Mouse (Mus musculus) stomach, embryonic 15.5 days (tissue): ENCODE data around the gene Prune1. TPM values are rescaled to one million over a fixed set of nuclear protein-coding genes. Genes with fewer than 3 reads are reported as not detected.

Experiments
- ATAC-seq: fragments of 200-750 bp; cut with Nextera tagmentation; 2 replicates; pipeline ENCODE4 v1.8.0; 2017; ENCODE audit warnings: low read depth, moderate number of reproducible peaks, moderate TSS enrichment; ENCODE audit not compliant: insufficient read depth, low FRiP score
- H3K27ac ChIP-seq: fragments of 300-500 bp; sonication (generic); 2 replicates; pipeline ENCODE4 v1.5.1; 2015; ENCODE audit warnings: mild to moderate bottlenecking, inconsistent platforms
- H3K27me3 ChIP-seq: fragments of 300-500 bp; sonication (generic); replicated peaks from 2 replicates; pipeline ENCODE4 v1.6.1; 2015; ENCODE audit warnings: inconsistent platforms
- H3K36me3 ChIP-seq: fragments of 300-500 bp; sonication (generic); 2 replicates; pipeline ENCODE4 v1.6.1; 2015; ENCODE audit warnings: inconsistent platforms
- H3K4me1 ChIP-seq: fragments of 300-500 bp; sonication (generic); 2 replicates; pipeline ENCODE4 v1.6.1; 2015; ENCODE audit warnings: inconsistent platforms
- H3K4me2 ChIP-seq: fragments of 300-500 bp; sonication (generic); 2 replicates; pipeline ENCODE4 v1.6.1; 2015; ENCODE audit warnings: mild to moderate bottlenecking, inconsistent platforms
- H3K4me3 ChIP-seq: fragments of 300-500 bp; sonication (generic); replicated peaks from 2 replicates; pipeline ENCODE4 v1.5.1; 2015; ENCODE audit warnings: inconsistent platforms
- H3K9ac ChIP-seq: fragments of 300-500 bp; sonication (generic); 2 replicates; pipeline ENCODE4 v1.6.1; 2015; ENCODE audit warnings: inconsistent platforms
- H3K9me3 ChIP-seq: fragments of 300-500 bp; sonication (generic); 2 replicates; pipeline ENCODE4 v1.6.1; 2016; ENCODE audit warnings: inconsistent platforms
- WGBS: fragments of 180-500 bp; shearing (Covaris S2); methylation state at CpG from one replicate; pipeline ENCODE4 v1.1.7; 2015; 5-methylcytosine and 5-hydroxymethylcytosine counted together
- polyA plus RNA-seq: library from polyadenylated mRNA; unstranded; fragments of >200 nt; fragmentation: Nextera tagmentation; extraction: Ambion mirVana; gene quantifications from 2 replicates; pipeline ENCODE4 v1.2.1, GENCODE M21; 2015

Gene Prune1
- polyA plus RNA-seq, 1 experiment from 2014 or later: 16.6 TPM

DNA sequence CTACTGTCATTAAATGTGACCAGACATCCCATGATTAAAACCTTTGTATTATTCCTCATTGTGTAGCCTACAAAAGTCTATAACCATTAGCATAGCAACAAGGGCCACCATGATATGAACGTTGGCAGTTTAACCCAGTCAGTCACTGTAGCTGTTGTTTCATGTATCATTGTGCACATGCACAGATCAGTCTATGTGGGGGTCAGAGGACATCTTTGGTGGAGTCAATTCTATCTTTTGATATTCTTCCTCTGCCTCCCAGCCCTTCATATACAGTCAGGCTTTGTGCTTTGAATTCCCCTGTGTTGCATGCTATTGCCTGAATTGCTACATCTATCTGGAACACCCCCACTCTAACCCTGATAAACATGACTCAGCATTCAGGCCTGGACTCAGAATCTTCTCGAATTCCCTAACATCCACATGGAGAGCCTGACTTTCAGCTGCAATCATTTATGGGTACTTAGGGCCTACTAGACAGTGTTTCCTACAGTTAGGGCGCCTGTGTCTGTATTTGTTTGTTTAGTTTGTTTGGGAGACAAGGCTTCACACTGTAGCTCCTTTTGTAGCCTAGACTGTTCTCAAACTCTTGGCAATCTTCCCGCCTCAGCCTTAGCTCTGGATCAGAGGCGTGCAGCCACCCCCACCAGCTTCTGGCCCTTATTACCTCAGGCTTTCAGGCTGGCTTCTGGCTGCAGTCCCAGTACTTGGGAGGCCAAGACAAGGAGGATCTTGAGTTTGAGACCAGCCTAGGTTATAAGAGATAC lies 35.2 kb downstream of the Prune1 start:
- WGBS: 79% methylated on average over 5 of the region's 5 CpGs
- no peaks in the 10 kb centered on the region for H3K4me1 ChIP-seq
- H3K9ac ChIP-seq: no peak overlapping the region
- H3K4me3 ChIP-seq: no peak overlapping the region
- no peak overlapping the region for H3K27ac ChIP-seq
- H3K27me3 ChIP-seq: no peaks in the 10 kb centered on the region
- no peak overlapping the region for H3K4me2 ChIP-seq
- no peaks in the 10 kb centered on the region for H3K9me3 ChIP-seq
- no peak for ATAC-seq
- H3K36me3 ChIP-seq: no peaks in the 10 kb centered on the region

DNA sequence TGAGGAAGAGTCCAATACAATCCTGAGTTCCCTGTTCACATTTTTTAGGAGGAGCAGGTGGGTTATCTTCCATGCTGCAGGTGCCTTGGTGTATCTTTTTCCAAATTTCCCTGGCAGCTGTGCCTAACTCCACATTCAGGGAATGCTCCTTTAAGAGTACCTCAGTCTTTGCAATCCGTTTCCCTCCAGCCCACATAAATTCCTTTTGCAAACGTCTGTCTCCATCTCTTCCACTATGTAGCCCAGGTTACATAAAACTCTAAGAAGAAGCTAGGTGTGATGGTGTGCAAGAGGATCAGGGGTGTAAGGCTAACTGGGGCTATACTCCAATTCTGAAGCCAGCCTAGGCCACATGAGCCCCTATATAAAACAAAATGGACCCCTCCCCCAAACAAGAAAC lies 38.8 kb downstream of the Prune1 start:
- H3K4me1 ChIP-seq: no peaks in the 10 kb centered on the region
- no peaks in the 10 kb centered on the region for H3K27me3 ChIP-seq
- H3K36me3 ChIP-seq: peaks cover 3% of the 10 kb centered on the region; the same call in 1 of the 2 replicates
- no peak overlapping the region for H3K27ac ChIP-seq
- no peak overlapping the region for H3K4me2 ChIP-seq
- 72% methylated on average over 2 of the region's 2 CpGs for WGBS
- ATAC-seq: no peak
- H3K4me3 ChIP-seq: no peak overlapping the region
- H3K9ac ChIP-seq: no peak overlapping the region
- H3K9me3 ChIP-seq: no peaks in the 10 kb centered on the region

DNA sequence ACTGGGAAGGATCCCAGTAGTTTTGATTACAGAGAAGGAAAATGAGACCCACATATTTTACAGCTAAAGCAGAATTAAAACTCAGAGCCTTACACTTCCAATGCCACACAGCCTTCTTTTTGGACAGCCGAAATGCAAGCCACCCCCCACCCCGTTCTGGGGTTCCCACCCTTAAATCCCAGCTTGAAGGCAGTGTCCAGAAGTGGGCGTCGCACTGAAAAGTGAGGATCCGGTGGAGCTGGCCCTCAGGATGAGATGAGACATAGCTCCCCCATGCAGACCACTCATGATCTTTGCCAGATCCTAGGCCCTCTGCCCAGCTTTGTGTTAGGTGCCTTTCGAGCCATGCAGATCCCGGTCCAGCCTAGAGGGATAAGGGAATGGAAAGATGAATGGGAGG lies 40.4 kb downstream of the Prune1 start, which contains the start of gene Gm128:
Gene Gm128, minus strand, starts transcription at position 101 of the 400 bp plus-strand sequence.
- Histone ChIP-seq H3K4me3 (no peak within 1 kb of the TSS), H3K27me3 (no peaks in the 10 kb centered on the region), H3K4me2 (peak within 1 kb of the TSS; percentile 32; the same call in 1 of the 2 replicates), H3K9ac (no peak within 1 kb of the TSS), H3K27ac (no peak within 1 kb of the TSS), H3K36me3 (peaks cover 8% of the 10 kb centered on the region), H3K9me3 (no peaks in the 10 kb centered on the region), H3K4me1 (no peaks in the 10 kb centered on the region)
- WGBS: 79% methylated on average over 7 of the region's 7 CpGs
- no peak for ATAC-seq

DNA sequence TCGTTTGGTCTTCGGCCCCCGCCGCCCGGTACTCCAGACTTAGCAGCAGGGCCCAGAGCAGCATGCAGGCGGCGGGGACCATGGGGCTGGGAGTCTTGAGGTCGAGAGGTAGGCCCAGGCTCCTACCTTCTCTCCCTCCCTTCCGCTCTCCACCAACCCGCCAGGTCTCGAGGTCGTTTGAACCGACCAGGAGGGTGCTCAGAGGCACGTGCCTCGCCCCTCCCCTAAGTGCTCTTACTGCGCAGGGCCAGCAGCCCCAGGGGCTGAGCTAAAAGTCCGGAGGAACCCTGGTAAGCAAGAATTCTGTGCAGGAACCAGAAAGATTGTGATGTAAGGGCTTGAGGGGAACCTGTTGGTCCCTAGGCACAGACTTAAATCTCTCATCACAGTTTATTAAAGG lies 41.0 kb downstream of the Prune1 start:
- 32% methylated on average over 17 of the region's 17 CpGs for WGBS
- no peak for ATAC-seq
- H3K27ac ChIP-seq: no peak overlapping the region
- peak overlapping the region; percentile 32; the same call in 1 of the 2 replicates for H3K4me2 ChIP-seq
- peaks cover 14% of the 10 kb centered on the region for H3K36me3 ChIP-seq
- no peak overlapping the region for H3K9ac ChIP-seq
- no peaks in the 10 kb centered on the region for H3K27me3 ChIP-seq
- H3K4me1 ChIP-seq: no peaks in the 10 kb centered on the region
- H3K4me3 ChIP-seq: no peak overlapping the region
- H3K9me3 ChIP-seq: no peaks in the 10 kb centered on the region

DNA sequence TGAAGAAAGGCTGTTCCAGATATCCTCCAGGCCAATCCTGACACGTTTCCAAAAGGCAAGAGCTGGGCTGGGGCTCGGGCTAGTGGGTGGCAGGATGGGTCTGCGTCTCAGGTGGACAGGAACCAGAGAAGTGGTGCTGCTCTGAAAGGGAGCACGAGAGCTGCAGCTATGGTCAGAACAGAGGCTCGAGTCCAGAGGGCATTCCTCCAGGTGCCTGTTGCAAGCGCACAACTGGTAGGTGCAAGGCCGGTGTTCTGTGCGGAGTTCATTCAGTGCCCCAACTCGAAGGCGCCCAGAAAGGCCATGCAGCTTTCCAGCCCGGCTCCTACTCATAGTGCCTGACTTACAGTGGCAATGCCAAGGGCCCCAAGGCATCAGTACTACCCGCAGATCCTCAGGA lies 41.9 kb downstream of the Prune1 start:
- H3K4me1 ChIP-seq: no peaks in the 10 kb centered on the region
- no peak overlapping the region for H3K27ac ChIP-seq
- no peak for ATAC-seq
- peaks cover 21% of the 10 kb centered on the region for H3K36me3 ChIP-seq
- WGBS: 88% methylated on average over 12 of the region's 12 CpGs
- H3K27me3 ChIP-seq: no peaks in the 10 kb centered on the region
- H3K4me2 ChIP-seq: no peak overlapping the region
- H3K9me3 ChIP-seq: no peaks in the 10 kb centered on the region
- H3K9ac ChIP-seq: no peak overlapping the region
- no peak overlapping the region for H3K4me3 ChIP-seq

DNA sequence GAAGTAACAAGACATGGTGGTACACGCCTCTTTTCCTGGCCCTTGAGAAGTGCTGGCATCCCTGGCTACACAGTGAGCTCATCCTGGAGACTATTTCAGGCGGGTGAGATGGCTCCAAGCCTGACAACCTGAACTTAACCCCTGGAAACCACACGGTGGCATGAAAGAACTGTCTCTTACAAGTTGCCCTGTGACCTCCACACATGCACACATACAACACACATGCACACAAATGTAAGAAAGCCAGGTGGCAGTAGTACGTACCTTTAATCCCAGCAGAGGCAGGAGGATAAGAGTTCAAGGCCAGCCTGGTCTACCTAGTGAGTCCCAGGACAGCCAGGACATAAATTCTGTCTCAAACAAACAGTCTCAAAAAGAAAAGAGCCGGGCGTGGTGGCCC lies 42.9 kb downstream of the Prune1 start:
- Histone ChIP-seq H3K4me1 (no peaks in the 10 kb centered on the region), H3K9ac (no peak overlapping the region), H3K36me3 (peaks cover 27% of the 10 kb centered on the region), H3K27me3 (no peaks in the 10 kb centered on the region), H3K4me3 (no peak overlapping the region), H3K4me2 (no peak overlapping the region), H3K27ac (no peak overlapping the region), H3K9me3 (no peaks in the 10 kb centered on the region)
- no peak for ATAC-seq
- 83% methylated on average over 6 of the region's 6 CpGs for WGBS

DNA sequence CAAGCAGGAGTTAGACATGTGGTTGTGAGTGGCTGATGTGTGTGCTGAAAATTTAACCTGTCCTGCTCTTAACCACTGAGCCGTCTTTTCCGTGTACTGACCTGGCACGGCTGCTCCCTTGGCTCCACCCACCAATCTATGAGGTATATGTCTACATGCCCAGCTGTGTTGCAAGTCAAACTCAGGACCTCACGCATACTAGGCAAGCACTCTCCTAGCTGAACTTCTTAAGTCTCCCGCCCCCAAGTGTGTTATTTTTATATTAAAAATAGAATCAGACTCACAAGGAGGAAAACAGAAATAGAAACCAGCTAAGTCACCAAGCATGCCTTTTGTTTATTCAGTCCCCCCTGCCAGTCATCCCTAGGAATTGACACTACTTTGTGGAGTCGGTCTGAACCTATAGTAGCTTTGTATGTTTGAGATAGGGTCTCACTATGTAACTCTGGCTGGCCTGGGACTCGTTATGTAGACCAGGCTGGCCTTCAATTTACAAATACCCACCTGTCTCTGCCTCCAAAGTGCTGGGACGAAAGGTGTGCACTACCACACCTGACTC lies 44.3 kb downstream of the Prune1 start:
- Histone ChIP-seq H3K9me3 (no peaks in the 10 kb centered on the region), H3K36me3 (peaks cover 41% of the 10 kb centered on the region), H3K27me3 (no peaks in the 10 kb centered on the region), H3K9ac (no peak overlapping the region), H3K27ac (no peak overlapping the region), H3K4me3 (no peak overlapping the region), H3K4me2 (no peak overlapping the region), H3K4me1 (no peaks in the 10 kb centered on the region)
- ATAC-seq: no peak
- WGBS: 83% methylated on average over 8 of the region's 8 CpGs

DNA sequence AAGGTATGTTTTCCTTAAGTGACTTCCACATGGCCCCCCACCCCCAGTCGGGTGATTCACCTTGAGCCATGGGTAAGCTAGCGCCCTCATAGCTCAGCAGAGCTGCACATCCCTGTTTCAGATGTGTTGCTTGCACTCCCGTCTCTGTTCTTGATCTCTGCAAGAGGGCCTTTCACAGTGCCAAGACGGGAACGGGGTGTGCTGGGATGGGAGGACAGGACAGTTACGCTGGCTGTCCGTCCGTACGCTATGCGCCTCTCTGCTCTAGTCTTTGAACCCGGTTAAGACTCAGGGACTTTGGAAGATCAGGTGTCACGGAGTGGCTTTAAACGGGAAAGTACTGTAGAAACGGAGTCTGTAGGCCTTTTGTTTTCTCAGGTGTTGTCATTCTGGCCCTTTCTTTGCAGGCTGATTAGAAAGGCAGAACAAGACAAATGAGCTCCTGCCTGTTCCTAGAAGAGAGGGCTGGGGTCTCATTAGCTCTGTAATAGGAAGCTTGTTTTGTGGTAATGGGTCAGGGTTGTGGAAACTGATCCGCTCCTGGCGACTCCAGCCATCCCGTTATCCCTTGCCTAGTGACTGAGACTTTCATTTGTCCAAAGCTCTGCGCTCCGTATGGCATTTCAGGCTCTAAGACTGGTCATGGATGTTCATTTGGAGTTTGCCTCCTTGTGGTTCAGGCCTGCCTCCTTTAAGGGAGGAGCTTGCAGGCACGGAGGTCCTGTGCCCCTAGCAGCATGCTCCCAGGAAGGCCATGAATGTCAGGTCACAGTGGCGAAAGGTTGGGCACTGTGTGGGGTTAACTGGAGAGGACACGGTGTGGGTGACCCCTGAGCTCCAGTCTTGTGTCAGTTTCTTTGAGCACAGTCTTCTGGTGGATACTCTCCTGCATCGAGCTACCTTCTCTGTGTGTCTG lies 46.2 kb downstream of the Prune1 start:
- 84% methylated on average over 23 of the region's 23 CpGs for WGBS
- no peak overlapping the region for H3K27ac ChIP-seq

DNA sequence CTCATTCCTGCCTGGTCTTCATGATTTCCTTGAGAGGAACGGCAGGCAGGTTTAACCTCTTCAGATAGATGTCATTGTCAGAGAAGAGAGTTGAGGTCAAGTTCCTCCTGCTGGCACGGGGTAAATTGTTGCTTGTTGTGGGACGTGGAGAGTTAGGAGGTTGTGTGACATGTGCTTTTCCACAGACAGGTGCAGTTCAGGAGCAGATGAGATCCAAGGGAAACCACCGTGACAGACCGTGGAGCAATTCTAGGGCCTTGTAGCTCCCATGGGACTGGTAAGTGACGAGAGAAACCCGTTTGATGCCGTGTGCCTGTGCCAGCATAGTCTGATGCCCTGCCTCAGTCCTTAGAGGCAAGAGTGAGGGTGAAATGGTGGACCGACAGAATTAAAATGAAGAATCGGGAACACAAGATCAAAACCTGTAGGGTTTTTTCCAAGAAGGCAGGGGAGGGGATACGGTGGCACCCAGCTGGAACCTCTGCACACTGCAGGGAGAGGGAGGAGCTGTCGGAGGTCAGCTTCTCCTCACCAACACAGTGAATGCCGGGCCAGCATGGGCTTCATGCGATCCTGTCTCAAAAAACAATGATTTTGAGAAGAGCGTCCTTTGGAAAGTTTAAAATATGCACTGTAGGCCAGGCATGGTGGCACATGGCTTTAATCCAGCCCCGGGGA lies 48.4 kb downstream of the Prune1 start:
- Histone ChIP-seq H3K4me1 (peaks cover 25% of the 10 kb centered on the region), H3K27ac (no peak overlapping the region), H3K4me2 (no peak overlapping the region), H3K4me3 (no peak overlapping the region), H3K9ac (no peak overlapping the region), H3K9me3 (no peaks in the 10 kb centered on the region), H3K27me3 (no peaks in the 10 kb centered on the region), H3K36me3 (peaks cover 54% of the 10 kb centered on the region)
- no peak for ATAC-seq
- WGBS: 89% methylated on average over 16 of the region's 16 CpGs

More for the DNA sequence above, 46.2 kb downstream of the Prune1 start:
- no peaks in the 10 kb centered on the region for H3K9me3 ChIP-seq
- H3K4me2 ChIP-seq: no peak overlapping the region
- no peaks in the 10 kb centered on the region for H3K27me3 ChIP-seq
- no peak for ATAC-seq
- no peak overlapping the region for H3K9ac ChIP-seq
- no peak overlapping the region for H3K4me3 ChIP-seq
- H3K4me1 ChIP-seq: peaks cover 17% of the 10 kb centered on the region
- H3K36me3 ChIP-seq: peaks cover 54% of the 10 kb centered on the region

DNA sequence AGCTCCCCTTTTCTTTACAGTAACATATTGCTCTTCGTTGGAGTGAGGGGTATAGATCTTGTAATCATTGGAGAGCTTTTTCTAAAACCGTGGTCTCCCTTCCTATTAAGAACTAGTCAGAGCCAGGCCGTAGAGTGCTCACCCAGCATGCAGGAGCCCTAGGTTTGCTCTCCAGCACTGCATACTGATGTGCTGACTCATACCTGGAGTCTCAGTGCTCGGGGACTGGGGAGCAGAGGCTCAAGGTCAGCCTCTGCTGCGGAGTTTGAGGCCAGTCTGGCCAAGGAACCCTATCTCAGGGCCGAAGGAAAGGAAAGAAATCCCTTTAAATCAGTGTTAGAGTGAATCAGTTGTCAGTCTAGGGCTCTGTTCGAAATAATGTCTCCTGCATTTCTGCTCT lies 49.1 kb downstream of the Prune1 start:
- Histone ChIP-seq H3K36me3 (peaks cover 51% of the 10 kb centered on the region), H3K4me2 (no peak overlapping the region), H3K27ac (no peak overlapping the region), H3K27me3 (no peaks in the 10 kb centered on the region), H3K9ac (no peak overlapping the region), H3K9me3 (no peaks in the 10 kb centered on the region), H3K4me3 (no peak overlapping the region), H3K4me1 (peaks cover 25% of the 10 kb centered on the region)
- no peak for ATAC-seq
- 70% methylated on average over 7 of the region's 7 CpGs for WGBS

DNA sequence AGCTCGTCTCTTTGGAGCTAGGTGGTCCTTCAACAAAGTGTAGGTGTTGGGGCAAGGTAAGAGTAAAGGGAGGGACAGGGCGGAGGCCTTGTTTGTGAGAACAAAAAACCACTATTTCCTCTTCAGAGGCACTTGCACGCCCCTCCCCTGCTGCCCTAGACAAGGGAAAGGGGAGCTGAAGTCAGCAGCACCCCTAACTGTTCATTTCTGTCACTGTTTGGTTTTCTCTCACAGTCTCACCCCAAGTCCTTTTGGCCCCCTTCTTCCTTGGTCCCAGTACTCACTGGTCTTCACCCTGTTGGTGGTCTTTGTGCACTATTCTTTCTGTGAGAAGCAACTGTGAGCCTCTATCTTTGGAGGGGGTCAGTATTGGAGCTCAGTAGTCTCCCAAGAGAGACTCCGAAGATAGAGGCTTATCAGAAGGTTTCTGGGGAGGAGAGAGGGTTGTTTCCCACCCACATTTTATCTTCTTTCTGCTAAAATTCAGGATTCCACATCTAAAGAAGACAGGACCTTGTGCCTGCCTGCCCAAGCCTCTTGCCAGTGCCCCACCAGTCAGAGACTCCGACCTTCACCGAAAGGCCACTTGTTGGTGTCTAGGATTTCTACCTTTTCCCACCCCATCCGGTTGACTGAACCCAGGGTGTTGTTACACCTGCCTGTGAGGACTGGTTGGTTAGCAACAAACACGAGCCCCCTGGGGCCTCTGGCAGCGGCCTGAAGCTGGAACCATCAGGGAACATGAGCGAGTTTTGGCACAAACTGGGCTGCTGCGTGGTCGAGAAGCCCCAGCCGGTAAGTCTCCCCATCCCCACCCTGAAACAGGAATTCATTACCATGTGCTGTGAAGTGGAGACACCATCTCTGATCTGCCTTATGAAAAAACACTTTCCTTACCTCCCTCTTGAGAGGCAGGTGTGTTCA lies 50.3 kb downstream of the Prune1 start, which contains the start of gene Mllt11:
Gene Mllt11, minus strand, starts transcription at position 874 of the 924 bp plus-strand sequence.
- ATAC-seq: no peak
- peaks cover 46% of the 10 kb centered on the region for H3K36me3 ChIP-seq
- no peaks in the 10 kb centered on the region for H3K9me3 ChIP-seq
- no peak within 1 kb of the TSS for H3K9ac ChIP-seq
- H3K27me3 ChIP-seq: no peaks in the 10 kb centered on the region
- WGBS: 67% methylated on average over 13 of the region's 13 CpGs
- H3K27ac ChIP-seq: peak within 1 kb of the TSS; percentile 98
- H3K4me2 ChIP-seq: peak within 1 kb of the TSS; percentile 83
- H3K4me1 ChIP-seq: peaks cover 33% of the 10 kb centered on the region
- H3K4me3 ChIP-seq: peak within 1 kb of the TSS; percentile 97
